Mouse (Mus musculus) heart, embryonic 11.5 days (tissue): ENCODE results near the gene Armcx3. TPM values are rescaled to one million over a fixed set of nuclear protein-coding genes. Genes with fewer than 3 reads are reported as not detected.

Source experiments
- ATAC-seq: fragments of 200-750 bp; cut with Nextera tagmentation; replicated peaks from 2 replicates; pipeline ENCODE4 v1.8.0; 2017; ENCODE audit warnings: moderate library complexity; ENCODE audit not compliant: insufficient number of reproducible peaks, low FRiP score, low TSS enrichment
- H3K27ac ChIP-seq: fragments of 300-500 bp; sonication (generic); 2 replicates; pipeline ENCODE4 v1.5.1; 2014; ENCODE audit warnings: mild to moderate bottlenecking, low read depth, low read length
- H3K27me3 ChIP-seq: fragments of 300-500 bp; sonication (generic); 2 replicates; pipeline ENCODE4 v1.6.1; 2014; ENCODE audit warnings: mild to moderate bottlenecking, low read length, mixed read lengths; ENCODE audit not compliant: control insufficient read depth, insufficient read depth
- H3K36me3 ChIP-seq: fragments of 300-500 bp; sonication (generic); 2 replicates; pipeline ENCODE4 v1.6.1; 2014; ENCODE audit warnings: mild to moderate bottlenecking, low read length, moderate library complexity, mixed read lengths; ENCODE audit not compliant: control insufficient read depth, insufficient read depth
- H3K4me1 ChIP-seq: fragments of 300-500 bp; sonication (generic); 2 replicates; pipeline ENCODE4 v1.6.1; 2014; ENCODE audit warnings: low read length; ENCODE audit not compliant: control insufficient read depth, insufficient read depth
- H3K4me2 ChIP-seq: fragments of 300-500 bp; sonication (generic); 2 replicates; pipeline ENCODE4 v1.6.1; 2014; ENCODE audit warnings: mild to moderate bottlenecking, moderate library complexity
- H3K4me3 ChIP-seq: fragments of 300-500 bp; sonication (generic); 2 replicates; pipeline ENCODE4 v1.5.1; 2014; ENCODE audit warnings: low read depth, low read length
- H3K9ac ChIP-seq: fragments of 300-500 bp; sonication (generic); 2 replicates; pipeline ENCODE4 v1.6.1; 2014; ENCODE audit warnings: mild to moderate bottlenecking, low read depth, low read length, moderate library complexity
- H3K9me3 ChIP-seq: fragments of 300-500 bp; sonication (generic); replicated peaks from 2 replicates; pipeline ENCODE4 v1.6.1; 2016; ENCODE audit warnings: low read length; ENCODE audit not compliant: control insufficient read depth
- WGBS: fragments of 180-500 bp; shearing (Covaris S2); extraction: QIAGEN DNeasy Blood & Tissue Kit; methylation state at CpG from one replicate; pipeline ENCODE4 v1.1.7; 2014; ENCODE audit not compliant: insufficient replicate concordance; 5-methylcytosine and 5-hydroxymethylcytosine counted together
- microRNA-seq: library from miRNA; unstranded; fragments of <30 nt; microRNA quantifications from one replicate; pipeline ENCODE4, GENCODE M21; 2016; ENCODE audit warnings: borderline number of aligned reads
- polyA plus RNA-seq: library from polyadenylated mRNA; unstranded; fragments of >200 nt; fragmentation: Nextera tagmentation; extraction: Ambion mirVana; gene quantifications from 2 replicates; pipeline ENCODE4 v1.2.1, GENCODE M21; 2014

The Armcx3 gene
- polyA plus RNA-seq, 1 experiment from 2014 or later, result 82.0 TPM

DNA sequence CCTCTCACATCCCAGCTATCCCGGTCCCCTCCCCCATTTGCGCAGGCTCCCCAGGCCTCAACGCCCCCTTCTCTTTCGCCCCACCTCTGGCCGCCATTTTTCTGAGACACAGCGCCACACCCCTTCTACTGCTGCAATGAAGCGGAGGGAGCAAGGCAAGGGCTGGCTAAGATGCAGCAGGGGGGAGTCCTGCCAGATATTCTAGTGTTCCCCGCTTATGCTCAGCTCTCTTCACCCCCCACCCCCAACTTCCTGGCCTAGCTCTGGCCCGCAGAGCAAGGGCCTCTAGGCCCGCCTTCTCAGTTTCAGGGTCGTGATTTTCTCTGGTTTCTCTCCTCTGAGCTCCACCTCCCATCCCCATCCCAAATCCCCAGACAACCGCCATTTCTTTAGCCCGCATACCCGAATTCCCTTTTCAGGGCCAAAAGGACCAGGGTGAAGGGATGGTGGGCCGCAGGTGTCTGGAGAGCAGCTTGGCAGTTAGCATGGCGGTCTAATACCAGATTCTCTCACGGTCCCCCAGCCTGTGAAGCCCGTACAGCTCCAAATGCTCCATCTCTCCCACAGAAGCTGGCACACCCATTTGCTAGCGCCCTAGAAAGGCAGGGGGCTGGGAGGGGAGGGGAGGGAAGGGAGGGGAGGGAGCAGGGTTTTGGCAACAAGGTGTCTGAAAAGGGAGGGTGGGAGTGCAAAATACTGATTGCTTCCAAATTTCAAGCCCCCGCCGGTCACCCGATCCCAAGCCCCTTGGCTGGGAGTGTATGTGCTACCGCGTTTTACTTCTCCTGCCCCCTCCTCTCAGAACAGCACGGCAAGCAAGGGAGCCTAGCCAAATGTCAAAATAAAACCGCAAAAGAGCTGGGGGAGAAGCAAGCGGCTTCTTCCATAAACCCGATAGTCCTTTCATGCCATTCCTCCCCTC is 51.7 kb downstream of the Armcx3 start:
- Histone ChIP-seq H3K36me3 (peaks cover 6% of the 10 kb centered on the region), H3K27ac (peak overlapping the region; percentile 32), H3K9ac (peak overlapping the region; percentile 72), H3K27me3 (no peaks in the 10 kb centered on the region; the same call in 1 of the 2 replicates), H3K4me2 (peak overlapping the region; percentile 63), H3K9me3 (no peaks in the 10 kb centered on the region), H3K4me3 (peak overlapping the region; percentile 60), H3K4me1 (no peaks in the 10 kb centered on the region; the same call in 1 of the 2 replicates)
- ATAC-seq, result peak; percentile 64; the same call in 1 of the 2 replicates
- WGBS, result 17% methylated on average over 28 of the region's 28 CpGs

DNA sequence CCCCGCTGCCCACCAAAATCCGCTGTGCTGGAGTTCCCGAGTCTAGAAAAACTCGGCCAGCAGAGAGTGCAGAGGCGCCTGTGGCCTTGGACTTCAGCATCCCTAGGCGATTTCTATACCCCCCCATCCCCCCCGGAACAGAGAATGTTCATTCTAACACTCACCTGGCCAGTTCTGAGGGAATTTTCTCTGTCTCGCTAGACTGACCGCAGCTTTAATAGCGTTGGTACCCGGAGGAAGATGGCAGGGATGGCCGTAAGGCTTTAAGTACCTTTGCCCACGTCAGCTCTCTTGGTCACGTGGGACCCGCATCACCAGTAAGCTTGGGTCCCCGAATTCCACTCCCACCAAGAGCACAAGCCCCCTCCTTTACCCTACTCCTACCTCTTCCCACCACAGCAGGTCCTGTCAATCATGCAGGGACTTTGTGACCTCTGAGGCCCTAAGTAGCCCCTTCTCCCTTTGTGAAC is 52.4 kb downstream of the Armcx3 start, which contains the start of gene Armcx2:
Gene Armcx2, minus strand, starts transcription at position 467 of the 470 bp plus-strand sequence.
- WGBS, result 9% methylated on average over 16 of the region's 16 CpGs
- Histone ChIP-seq H3K27ac (peak within 1 kb of the TSS; percentile 32), H3K4me2 (peak within 1 kb of the TSS; percentile 63), H3K4me3 (peak within 1 kb of the TSS; percentile 60), H3K36me3 (peaks cover 6% of the 10 kb centered on the region), H3K9ac (peak within 1 kb of the TSS; percentile 72), H3K9me3 (no peaks in the 10 kb centered on the region), H3K27me3 (no peaks in the 10 kb centered on the region; the same call in 1 of the 2 replicates), H3K4me1 (no peaks in the 10 kb centered on the region; the same call in 1 of the 2 replicates)
- ATAC-seq, result peak; percentile 78

Small RNA genes within 50 kb of the gene (microRNA-seq; reads per million reads assigned to microRNA genes)
- gene Mir7093, result 0.20 reads per million

Other genes with a start within 250 kb of the Armcx3 start
- gene Timm8a1, start 214.7 kb upstream of the Armcx3 start, polyA plus RNA-seq, result 79.3 and 82.1 TPM in 2 replicates
- gene Btk, start 173.0 kb upstream of the Armcx3 start, polyA plus RNA-seq, result 1.4 and 2.1 TPM in 2 replicates
- 303 TPM in 2 replicates for gene Rpl36a, start 170.9 kb upstream of the Armcx3 start, polyA plus RNA-seq
- 3.7 TPM in 2 replicates for gene Gla, start 155.5 kb upstream of the Armcx3 start, polyA plus RNA-seq
- gene Hnrnph2, start 155.4 kb upstream of the Armcx3 start, polyA plus RNA-seq, result 83.0 and 125 TPM in 2 replicates
- gene Armcx4, start 70.1 kb upstream of the Armcx3 start, polyA plus RNA-seq, result 4.6 and 5.1 TPM in 2 replicates
- gene Armcx1, start 38.6 kb upstream of the Armcx3 start, polyA plus RNA-seq, result 36.1 and 40.5 TPM in 2 replicates
- 16.6 and 18.4 TPM in 2 replicates for gene Armcx6, start 5.2 kb upstream of the Armcx3 start, polyA plus RNA-seq
- 58.1 and 75.6 TPM in 2 replicates for gene Armcx2, start 52.6 kb downstream of the Armcx3 start, polyA plus RNA-seq
- gene Nxf2, start 208.2 kb downstream of the Armcx3 start, polyA plus RNA-seq, result 0.52 and 1.2 TPM in 2 replicates